Mouse (Mus musculus): Measurements from ENCODE around the gene Recql5. TPM values are rescaled to one million over a fixed set of nuclear protein-coding genes. Genes with fewer than 3 reads are reported as not detected.

Recql5 gene
- polyA plus RNA-seq, 1 experiment from 2014 or later = 34.6 TPM

DNA sequence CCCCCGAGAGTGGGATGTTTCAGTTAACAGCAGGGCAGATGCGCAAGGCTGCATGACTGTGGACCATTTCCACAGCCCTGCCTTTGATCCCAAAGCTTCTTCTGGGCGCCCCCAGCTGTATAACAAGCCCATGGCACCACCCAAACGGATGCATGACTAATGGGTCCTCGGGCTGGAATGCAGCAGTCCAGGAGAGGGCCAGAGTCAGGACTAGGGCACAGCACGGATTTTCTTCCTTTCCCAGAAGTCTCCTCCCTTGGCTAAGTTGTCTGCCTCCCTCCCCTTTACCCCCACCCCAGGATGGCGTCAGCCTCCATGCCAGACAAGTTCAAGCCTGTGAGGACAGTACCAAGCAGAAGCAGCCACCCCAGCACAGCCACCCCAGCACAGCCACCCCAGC is 24.7 kb upstream of the Recql5 start:
- Histone ChIP-seq H3K27ac (0 out of 2 replicates have a peak overlapping the region, but pooled peaks have one; percentile 1), H3K4me3 (no peak overlapping the region), H3K9me3 (replicated peaks) (no peaks in the 10 kb centered on the region), H3K36me3 (peaks cover 97% of the 10 kb centered on the region), H3K27me3 (ENCODE audit: low read depth, poor library complexity, severe bottlenecking) (no peaks in the 10 kb centered on the region), H3K4me1 (peaks cover 11% of the 10 kb centered on the region; the same call in 1 of the 2 replicates)
- whole genome bisulfite sequencing = 72% methylated on average over 7 of the region's 7 CpGs
- no peak for DNase-seq (ENCODE audit: low spot score)

DNA sequence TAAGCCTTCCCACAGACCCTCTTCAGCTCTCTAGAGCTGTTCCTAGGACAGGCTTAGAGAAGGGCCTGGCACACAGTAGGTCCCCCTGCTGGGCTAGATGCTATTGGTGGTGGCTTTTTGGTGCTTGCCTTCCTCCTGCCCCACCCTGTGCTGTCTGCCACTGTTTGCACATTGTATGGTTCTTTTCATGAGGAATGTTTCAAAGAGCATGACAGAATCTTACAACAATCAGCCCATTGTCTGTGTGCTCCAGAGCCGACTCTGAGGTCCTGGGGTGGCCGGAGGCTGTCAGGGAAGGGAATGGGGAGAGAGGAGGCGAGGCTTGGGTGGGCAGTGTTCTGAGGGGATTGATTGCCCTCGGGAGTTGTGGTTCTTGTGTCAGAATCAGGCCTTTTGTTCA is 23.2 kb upstream of the Recql5 start:
- Histone ChIP-seq H3K36me3 (peaks cover 97% of the 10 kb centered on the region), H3K9me3 (replicated peaks) (no peaks in the 10 kb centered on the region), H3K27me3 (ENCODE audit: low read depth, poor library complexity, severe bottlenecking) (no peaks in the 10 kb centered on the region), H3K4me3 (no peak overlapping the region), H3K4me1 (peaks cover 11% of the 10 kb centered on the region; the same call in 1 of the 2 replicates), H3K27ac (no peak overlapping the region)
- WGBS = 70% methylated on average over 4 of the region's 4 CpGs
- DNase-seq (ENCODE audit: low spot score) = no peak

GRCm38 (mm10) chr11:115955195-115955858 is 22.1 kb upstream of the Recql5 start:
- DNase-seq (ENCODE audit: low spot score) = no peak
- Histone ChIP-seq H3K27me3 (ENCODE audit: low read depth, poor library complexity, severe bottlenecking) (no peaks in the 10 kb centered on the region), H3K36me3 (peaks cover 97% of the 10 kb centered on the region), H3K9me3 (replicated peaks) (no peaks in the 10 kb centered on the region), H3K4me1 (peaks cover 11% of the 10 kb centered on the region; the same call in 1 of the 2 replicates), H3K4me3 (no peak overlapping the region), H3K27ac (no peak overlapping the region)
- WGBS = 72% methylated on average over 10 of the region's 10 CpGs

DNA sequence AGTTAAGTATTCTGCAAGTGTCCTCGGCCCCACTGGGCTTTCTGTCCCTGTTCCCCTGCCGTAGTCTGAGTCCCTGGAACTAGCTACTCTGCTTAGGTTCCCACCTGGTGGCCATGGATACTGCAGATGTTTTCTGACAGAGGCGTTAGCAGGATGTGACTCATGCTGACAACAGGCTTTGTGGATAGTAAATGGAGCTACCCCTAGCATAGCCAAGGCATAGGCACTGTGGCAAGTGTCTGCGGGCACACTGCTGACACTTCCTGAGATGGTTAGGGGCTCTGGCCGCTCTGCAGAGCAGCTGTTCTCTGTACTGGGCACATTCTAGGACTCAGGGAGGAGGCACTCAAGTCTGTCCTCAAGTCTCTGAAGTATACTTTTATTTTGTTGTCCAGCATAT is 21.4 kb upstream of the Recql5 start:
- peaks cover 97% of the 10 kb centered on the region for H3K36me3 ChIP-seq
- H3K27me3 ChIP-seq (ENCODE audit: low read depth, poor library complexity, severe bottlenecking) = no peaks in the 10 kb centered on the region

GRCm38 (mm10) chr11:115950719-115951118 is 17.4 kb upstream of the Recql5 start:
- H3K36me3 ChIP-seq = peaks cover 100% of the 10 kb centered on the region
- no peak overlapping the region for H3K27ac ChIP-seq
- no peaks in the 10 kb centered on the region for H3K27me3 ChIP-seq (ENCODE audit: low read depth, poor library complexity, severe bottlenecking)
- no peaks in the 10 kb centered on the region for H3K9me3 ChIP-seq (replicated peaks)
- DNase-seq (ENCODE audit: low spot score) = no peak
- H3K4me1 ChIP-seq = 0 out of 2 replicates have a peak, but pooled peaks cover 3% of the 10 kb centered on the region
- WGBS = 93% methylated on average over 2 of the region's 2 CpGs
- no peak overlapping the region for H3K4me3 ChIP-seq

More for the DNA sequence above, 21.4 kb upstream of the Recql5 start:
- no peak for DNase-seq (ENCODE audit: low spot score)
- WGBS = 89% methylated on average over 5 of the region's 5 CpGs
- H3K27ac ChIP-seq = no peak overlapping the region
- H3K4me1 ChIP-seq = peaks cover 11% of the 10 kb centered on the region; the same call in 1 of the 2 replicates
- no peaks in the 10 kb centered on the region for H3K9me3 ChIP-seq (replicated peaks)
- no peak overlapping the region for H3K4me3 ChIP-seq

DNA sequence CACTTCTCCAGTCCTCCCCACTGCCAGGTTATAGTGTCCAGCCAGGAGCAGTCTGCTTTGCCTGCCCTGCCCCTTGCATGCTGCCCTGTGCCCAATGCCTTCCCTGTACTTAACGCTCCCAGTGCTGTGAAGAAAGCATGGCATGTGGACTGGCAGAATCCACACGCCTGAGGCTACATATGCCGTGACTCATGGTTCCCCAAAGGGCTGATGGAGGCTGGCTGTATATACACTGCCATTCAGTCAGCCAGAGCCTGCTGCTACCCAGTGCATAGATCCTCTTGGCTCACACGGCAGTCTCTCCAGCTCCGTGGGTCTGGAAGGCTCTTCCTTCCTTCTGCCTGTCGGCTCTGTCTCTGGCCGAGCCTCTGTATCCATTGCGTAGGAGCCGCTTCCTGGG is 15.0 kb upstream of the Recql5 start:
- WGBS = 95% methylated on average over 9 of the region's 9 CpGs

GRCm38 (mm10) chr11:115946221-115946828 is 13.0 kb upstream of the Recql5 start:
- WGBS = 90% methylated on average over 9 of the region's 9 CpGs
- peaks cover 100% of the 10 kb centered on the region for H3K36me3 ChIP-seq

More for the DNA sequence above, 15.0 kb upstream of the Recql5 start:
- Histone ChIP-seq H3K4me1 (no peaks in the 10 kb centered on the region), H3K27ac (no peak overlapping the region), H3K27me3 (ENCODE audit: low read depth, poor library complexity, severe bottlenecking) (no peaks in the 10 kb centered on the region), H3K9me3 (replicated peaks) (no peaks in the 10 kb centered on the region), H3K4me3 (no peak overlapping the region), H3K36me3 (peaks cover 100% of the 10 kb centered on the region)
- no peak for DNase-seq (ENCODE audit: low spot score)

DNA sequence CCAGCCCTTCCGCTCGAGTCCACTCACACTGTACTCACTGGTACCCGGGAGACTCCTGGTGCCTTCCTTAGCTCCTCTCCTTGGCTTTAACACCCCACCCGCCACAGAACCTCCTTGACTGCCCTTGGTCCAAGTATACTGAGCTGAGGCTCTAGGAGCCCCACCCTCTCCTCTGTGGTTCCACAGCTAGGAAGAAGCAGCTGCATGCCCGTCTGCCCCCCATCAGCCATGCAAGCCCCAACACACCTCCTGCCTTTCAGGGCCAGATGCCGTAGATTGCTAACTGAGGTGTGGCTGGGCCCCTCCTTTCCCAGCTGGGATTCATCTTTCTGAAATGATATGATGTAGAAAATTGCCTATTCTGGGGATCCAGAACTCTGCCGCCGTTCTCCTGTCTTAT is 12.0 kb upstream of the Recql5 start:
- Histone ChIP-seq H3K27ac (no peak overlapping the region), H3K9me3 (replicated peaks) (no peaks in the 10 kb centered on the region), H3K4me3 (no peak overlapping the region), H3K36me3 (peaks cover 99% of the 10 kb centered on the region), H3K27me3 (ENCODE audit: low read depth, poor library complexity, severe bottlenecking) (no peaks in the 10 kb centered on the region), H3K4me1 (no peaks in the 10 kb centered on the region)
- DNase-seq (ENCODE audit: low spot score) = no peak
- WGBS = 93% methylated on average over 8 of the region's 8 CpGs

More at GRCm38 (mm10) chr11:115946221-115946828, 13.0 kb upstream of the Recql5 start:
- Histone ChIP-seq H3K4me1 (no peaks in the 10 kb centered on the region), H3K4me3 (no peak overlapping the region), H3K27me3 (ENCODE audit: low read depth, poor library complexity, severe bottlenecking) (no peaks in the 10 kb centered on the region), H3K27ac (no peak overlapping the region), H3K9me3 (replicated peaks) (no peaks in the 10 kb centered on the region)
- no peak for DNase-seq (ENCODE audit: low spot score)

DNA sequence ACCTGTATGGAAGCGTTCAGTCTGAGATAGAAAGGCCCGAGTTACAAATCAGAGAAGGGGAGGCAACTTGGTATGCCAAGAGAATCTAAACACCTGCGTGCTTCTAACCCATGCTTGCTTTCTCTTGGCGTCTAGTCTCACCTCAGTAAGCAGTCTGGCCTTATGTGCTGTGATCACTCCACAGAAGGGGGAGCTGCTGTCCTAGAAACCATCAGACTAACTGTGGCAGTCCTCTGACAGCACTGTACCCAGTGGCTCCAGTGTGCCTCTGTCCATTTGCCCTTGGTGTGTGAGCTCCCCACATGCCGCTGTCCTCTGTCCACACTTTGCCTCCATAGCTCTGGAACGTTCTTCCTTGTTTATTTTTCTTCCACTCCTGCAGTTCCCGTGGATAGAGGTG is 8.7 kb upstream of the Recql5 start:
- H3K27me3 ChIP-seq (ENCODE audit: low read depth, poor library complexity, severe bottlenecking) = no peaks in the 10 kb centered on the region
- DNase-seq (ENCODE audit: low spot score) = no peak
- peaks cover 99% of the 10 kb centered on the region for H3K36me3 ChIP-seq
- H3K27ac ChIP-seq = no peak overlapping the region
- no peaks in the 10 kb centered on the region for H3K9me3 ChIP-seq (replicated peaks)
- no peaks in the 10 kb centered on the region for H3K4me1 ChIP-seq
- H3K4me3 ChIP-seq = no peak overlapping the region
- WGBS = 91% methylated on average over 7 of the region's 7 CpGs

DNA sequence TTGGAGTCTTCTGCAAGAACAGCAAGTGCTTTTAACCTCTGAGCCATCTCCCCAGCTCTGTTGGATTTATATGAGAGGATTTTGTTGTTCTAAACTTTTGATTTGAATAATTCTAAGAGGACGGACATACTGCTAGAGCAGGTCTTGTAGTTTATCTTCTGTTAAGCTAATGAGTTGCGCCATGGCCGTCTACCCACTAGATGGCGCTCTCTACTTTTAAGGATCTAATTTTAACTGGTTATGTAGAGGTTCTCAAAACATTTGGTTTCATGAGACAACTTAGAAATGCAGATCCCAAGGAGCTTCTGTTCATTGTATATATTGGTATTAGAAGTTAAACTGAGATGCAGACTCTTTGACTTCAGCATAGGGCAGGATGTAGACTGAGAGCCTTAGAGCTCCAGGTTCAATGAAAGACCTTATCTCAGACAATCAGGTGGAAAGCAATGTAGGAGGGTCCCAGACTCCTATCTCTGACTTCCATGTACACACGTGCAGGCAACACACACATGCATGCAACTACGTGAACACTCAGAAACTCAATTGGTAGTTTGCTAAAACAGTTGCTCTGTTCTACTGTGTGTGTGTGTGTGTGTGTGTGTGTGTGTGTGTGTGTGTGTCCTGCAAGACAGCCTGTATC is 6.5 kb upstream of the Recql5 start:
- Histone ChIP-seq H3K27ac (no peak overlapping the region), H3K27me3 (ENCODE audit: low read depth, poor library complexity, severe bottlenecking) (no peaks in the 10 kb centered on the region), H3K4me3 (no peak overlapping the region), H3K9me3 (replicated peaks) (no peaks in the 10 kb centered on the region), H3K4me1 (peaks cover under 1% of the 10 kb centered on the region; the same call in 1 of the 2 replicates), H3K36me3 (peaks cover 98% of the 10 kb centered on the region)
- WGBS = 42% methylated on average over 6 of the region's 6 CpGs
- DNase-seq (ENCODE audit: low spot score) = peak; percentile 55

DNA sequence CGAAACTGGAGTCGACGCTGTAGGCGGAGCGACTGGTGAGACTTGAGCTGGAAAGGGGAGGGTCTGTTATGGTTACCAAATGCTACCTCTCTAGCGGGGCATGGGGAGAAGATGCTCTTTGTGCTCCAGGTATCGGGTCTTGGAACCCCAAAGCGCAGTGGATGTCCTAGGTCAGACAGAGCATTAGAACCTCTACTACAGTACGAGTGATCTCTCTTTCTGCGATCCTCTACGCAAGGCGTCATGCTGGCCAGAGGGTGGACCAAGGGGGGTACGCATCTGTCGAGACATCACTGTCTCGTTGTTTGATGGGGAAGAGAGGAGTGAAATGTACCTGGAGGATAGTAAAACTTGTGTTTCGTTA is 452 bp upstream of the Recql5 start:
- peak overlapping the region; percentile 80 for H3K27ac ChIP-seq
- no peaks in the 10 kb centered on the region for H3K9me3 ChIP-seq (replicated peaks)
- no peak for DNase-seq (ENCODE audit: low spot score)
- H3K4me1 ChIP-seq = peaks cover 20% of the 10 kb centered on the region
- H3K36me3 ChIP-seq = peaks cover 48% of the 10 kb centered on the region
- peak overlapping the region; percentile 73 for H3K4me3 ChIP-seq
- H3K27me3 ChIP-seq (ENCODE audit: low read depth, poor library complexity, severe bottlenecking) = no peaks in the 10 kb centered on the region
- 2% methylated on average over 16 of the region's 16 CpGs for WGBS

DNA sequence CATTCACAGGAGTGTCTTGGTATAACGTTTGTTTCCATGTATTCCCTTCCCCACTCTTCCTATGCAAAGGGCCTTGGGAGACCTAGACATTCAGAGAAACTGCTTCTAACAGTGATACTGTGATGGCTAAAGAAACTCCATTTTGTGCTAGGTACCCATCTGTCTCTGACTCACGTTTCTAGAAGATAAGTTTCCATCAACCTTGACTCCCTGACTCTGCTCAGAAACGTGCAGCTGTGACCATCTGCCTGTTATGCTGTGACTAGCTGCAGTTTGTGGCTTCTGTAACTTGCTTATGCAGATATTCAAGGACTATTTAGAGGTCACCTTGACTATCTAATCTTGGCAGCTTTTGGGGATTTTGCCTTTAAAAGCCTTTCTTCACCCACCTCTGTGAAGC is 2.0 kb downstream of the Recql5 start:
- no peak for DNase-seq (ENCODE audit: low spot score)
- Histone ChIP-seq H3K9me3 (replicated peaks) (no peaks in the 10 kb centered on the region), H3K36me3 (peaks cover 47% of the 10 kb centered on the region), H3K27ac (no peak overlapping the region), H3K27me3 (ENCODE audit: low read depth, poor library complexity, severe bottlenecking) (no peaks in the 10 kb centered on the region), H3K4me3 (no peak overlapping the region), H3K4me1 (peaks cover 20% of the 10 kb centered on the region)
- WGBS = 73% methylated on average over 3 of the region's 3 CpGs

GRCm38 (mm10) chr11:115929818-115930217 is 3.5 kb downstream of the Recql5 start:
- DNase-seq (ENCODE audit: low spot score) = no peak
- H3K4me3 ChIP-seq = no peak overlapping the region
- H3K27me3 ChIP-seq (ENCODE audit: low read depth, poor library complexity, severe bottlenecking) = no peaks in the 10 kb centered on the region
- peaks cover 20% of the 10 kb centered on the region for H3K4me1 ChIP-seq
- WGBS = 77% methylated on average over 3 of the region's 3 CpGs
- peaks cover 44% of the 10 kb centered on the region for H3K36me3 ChIP-seq
- no peak overlapping the region for H3K27ac ChIP-seq
- no peaks in the 10 kb centered on the region for H3K9me3 ChIP-seq (replicated peaks)
